Mouse (Mus musculus) ES-E14 (cell line): ENCODE measurements around the gene Tmem101.

Experiments used
- CHD2 ChIP-seq: IDR thresholded peaks from 2 replicates; pipeline ENCODE4 v1.6.1; 2014; ENCODE audit warnings: mild to moderate bottlenecking, low read depth, low read length, inconsistent platforms
- HCFC1 ChIP-seq: IDR thresholded peaks from 2 replicates; pipeline ENCODE4 v1.6.1; 2012; ENCODE audit warnings: low read length, inconsistent platforms, borderline replicate concordance; ENCODE audit not compliant: insufficient read depth
- ZC3H11A ChIP-seq: IDR thresholded peaks from 2 replicates; pipeline ENCODE4 v1.6.1; 2012; ENCODE audit warnings: low read depth, mild to moderate bottlenecking, inconsistent platforms, low read length, borderline replicate concordance
- ZNF384 ChIP-seq: IDR thresholded peaks from 2 replicates; pipeline ENCODE4 v1.6.1; 2012; ENCODE audit warnings: low read depth, low read length, inconsistent platforms

DNA sequence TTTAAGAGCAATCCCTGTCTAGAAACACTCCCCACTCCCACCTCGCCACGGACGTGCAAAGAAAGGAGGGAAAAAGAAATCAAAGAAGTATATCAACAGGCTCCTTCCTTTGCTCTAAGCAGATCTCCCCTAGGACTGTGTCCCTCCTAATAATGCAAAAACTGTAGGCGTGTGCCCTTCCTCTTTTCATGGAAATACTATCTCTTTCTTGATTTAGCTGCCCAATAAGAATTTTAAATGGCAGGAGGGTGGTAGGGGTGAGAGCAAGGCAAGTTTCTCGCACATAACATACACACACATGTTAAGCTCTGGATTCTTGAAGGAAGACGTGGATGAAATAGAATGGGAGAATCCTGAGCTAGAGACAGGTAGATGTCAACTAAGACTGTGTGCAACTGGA lies 32.8 kb upstream of the Tmem101 start:
- TF ChIP-seq HCFC1, result no peak
- no peak for TF ChIP-seq CHD2
- TF ChIP-seq ZC3H11A, result no peak
- TF ChIP-seq ZNF384, result no peak
